Mouse (Mus musculus) testis, adult 2 months (tissue): Measurements from ENCODE around the gene Gm9887. TPM values are rescaled to one million over a fixed set of nuclear protein-coding genes. Genes with fewer than 3 reads are reported as not detected.
"Not testable (repeated sequence)": the region's sequence is repeated elsewhere in the genome, so short reads cannot be mapped to it uniquely, and the experiment has no call there.

ENCODE experiments used
- H3K27ac ChIP-seq: fragments of 200-500 bp; 2 replicates; pipeline ENCODE4 v1.5.1; 2012; ENCODE audit warnings: low read depth, low read length; ENCODE audit not compliant: control insufficient read depth, insufficient read depth
- H3K27me3 ChIP-seq: fragments of 200-500 bp; 2 replicates; pipeline ENCODE4 v1.6.1; 2012; ENCODE audit warnings: mild to moderate bottlenecking, low read length, moderate library complexity; ENCODE audit not compliant: control insufficient read depth, insufficient read depth
- H3K36me3 ChIP-seq: fragments of 200-500 bp; 2 replicates; pipeline ENCODE4 v1.6.1; 2012; ENCODE audit warnings: mild to moderate bottlenecking, low read length; ENCODE audit not compliant: control insufficient read depth, insufficient read depth
- H3K4me1 ChIP-seq: fragments of 200-500 bp; 2 replicates; pipeline ENCODE4 v1.6.1; 2012; ENCODE audit warnings: low read length; ENCODE audit not compliant: control insufficient read depth, insufficient read depth
- H3K4me3 ChIP-seq: fragments of 200-500 bp; 2 replicates; pipeline ENCODE4 v1.5.1; 2012; ENCODE audit warnings: low read depth, mild to moderate bottlenecking, low read length, moderate library complexity, mixed read lengths; ENCODE audit not compliant: control insufficient read depth
- CTCF ChIP-seq: fragments of 200-500 bp; IDR thresholded peaks from 2 replicates; pipeline ENCODE4 v1.5.1; 2012; ENCODE audit warnings: low read depth, mild to moderate bottlenecking, inconsistent platforms, low read length, moderate library complexity; ENCODE audit not compliant: control insufficient read depth, insufficient read depth, insufficient replicate concordance
- POLR2A ChIP-seq: fragments of 200-500 bp; IDR thresholded peaks from 2 replicates; pipeline ENCODE4 v1.6.1; 2012; ENCODE audit warnings: low read depth, mild to moderate bottlenecking, inconsistent platforms, low read length, moderate library complexity; ENCODE audit not compliant: control insufficient read depth
- polyA plus RNA-seq: library from polyadenylated mRNA; depleted of rRNA; stranded (reverse); fragments of >200 nt; gene quantifications from 2 replicates; pipeline ENCODE4 v1.2.3, GENCODE M21; 2012

Gene Gm9887
- polyA plus RNA-seq, 1 experiment, result 26.1 TPM

DNA sequence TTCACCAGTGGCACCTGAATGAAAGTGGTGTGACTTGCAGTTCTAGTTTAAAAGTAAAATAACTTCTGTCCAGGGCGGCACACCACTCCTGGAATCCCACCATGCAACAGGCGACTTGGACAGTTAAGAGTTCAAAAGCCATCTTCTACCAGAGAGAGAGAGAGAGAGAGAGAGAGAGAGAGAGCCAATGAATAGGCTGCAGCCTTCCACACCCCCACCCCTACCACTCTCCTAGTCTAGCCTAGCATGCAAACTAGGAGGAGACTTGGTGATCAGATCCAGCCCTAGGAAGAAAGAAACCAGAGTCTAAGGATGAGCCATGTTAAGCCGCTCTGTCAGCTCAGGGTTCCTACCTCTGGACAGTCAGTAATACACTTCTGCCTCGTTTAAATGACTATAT lies 9.9 kb downstream of the Gm9887 start:
- Histone ChIP-seq H3K4me1 (peaks cover 6% of the 10 kb centered on the region), H3K27me3 (no peaks in the 10 kb centered on the region), H3K27ac (no peak overlapping the region), H3K4me3 (peak overlapping the region; percentile 55), H3K36me3 (no peaks in the 10 kb centered on the region)
- no peak for TF ChIP-seq POLR2A
- TF ChIP-seq CTCF, result no peak

GRCm38 (mm10) chr12:69361919-69362318 lies 10.3 kb downstream of the Gm9887 start:
- H3K27me3 ChIP-seq, result no peaks in the 10 kb centered on the region
- TF ChIP-seq CTCF (no peak), POLR2A (no peak)
- H3K36me3 ChIP-seq, result no peaks in the 10 kb centered on the region
- peak overlapping the region; percentile 83 for H3K27ac ChIP-seq
- peaks cover 6% of the 10 kb centered on the region for H3K4me1 ChIP-seq
- H3K4me3 ChIP-seq, result peak overlapping the region; percentile 92

- not testable (repeated sequence) for H3K36me3 ChIP-seq, H3K4me1 ChIP-seq, H3K27me3 ChIP-seq
- TF ChIP-seq POLR2A, result peak; percentile 62; the same call in 1 of the 2 replicates
- H3K27ac ChIP-seq, result peak overlapping the region; percentile 83
- H3K4me3 ChIP-seq, result peak overlapping the region; percentile 92
Observed at GRCm38 (mm10) chr12:69360997-69361899, 11.0 kb downstream of the Gm9887 start.

DNA sequence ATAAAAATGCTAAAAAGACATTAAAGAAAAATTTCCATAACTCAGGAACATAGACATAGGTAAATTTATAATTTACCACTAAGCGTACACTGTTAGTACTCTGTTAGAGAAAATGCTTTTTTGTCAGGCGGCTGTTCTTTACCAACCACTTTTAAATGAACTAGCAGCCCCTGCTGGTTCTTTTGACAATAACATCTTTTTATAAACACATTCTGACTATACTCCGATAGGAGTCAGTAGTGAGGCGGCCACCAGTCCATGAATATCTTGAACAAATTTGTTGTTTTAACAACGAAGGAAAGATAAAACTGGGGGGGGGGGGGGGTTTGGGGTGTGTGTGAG lies 11.6 kb downstream of the Gm9887 start:
- Histone ChIP-seq H3K27ac (no peak overlapping the region), H3K36me3 (no peaks in the 10 kb centered on the region), H3K27me3 (no peaks in the 10 kb centered on the region), H3K4me1 (peaks cover 4% of the 10 kb centered on the region), H3K4me3 (no peak overlapping the region)
- TF ChIP-seq POLR2A, result no peak
- TF ChIP-seq CTCF, result no peak

DNA sequence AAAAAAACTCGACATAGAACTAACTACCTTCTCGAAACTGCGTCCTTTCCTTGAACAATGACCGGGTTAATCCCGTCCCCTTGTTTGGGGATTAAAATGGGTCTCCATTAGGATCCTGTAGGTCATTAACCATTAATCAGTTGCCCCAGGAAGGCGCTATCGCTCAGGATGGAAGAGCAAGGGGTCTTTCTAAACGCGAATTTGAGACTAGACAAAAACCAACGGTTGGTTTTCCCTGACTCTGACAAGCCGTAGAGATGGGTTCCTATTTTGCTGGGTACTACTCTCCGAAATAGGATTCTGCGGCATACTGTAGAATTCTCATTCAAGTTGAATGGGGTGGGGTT lies 15.0 kb downstream of the Gm9887 start:
- peak overlapping the region; percentile 93 for H3K27ac ChIP-seq
- H3K36me3 ChIP-seq, result no peaks in the 10 kb centered on the region; the same call in 1 of the 2 replicates
- TF ChIP-seq CTCF (no peak), POLR2A (no peak)

DNA sequence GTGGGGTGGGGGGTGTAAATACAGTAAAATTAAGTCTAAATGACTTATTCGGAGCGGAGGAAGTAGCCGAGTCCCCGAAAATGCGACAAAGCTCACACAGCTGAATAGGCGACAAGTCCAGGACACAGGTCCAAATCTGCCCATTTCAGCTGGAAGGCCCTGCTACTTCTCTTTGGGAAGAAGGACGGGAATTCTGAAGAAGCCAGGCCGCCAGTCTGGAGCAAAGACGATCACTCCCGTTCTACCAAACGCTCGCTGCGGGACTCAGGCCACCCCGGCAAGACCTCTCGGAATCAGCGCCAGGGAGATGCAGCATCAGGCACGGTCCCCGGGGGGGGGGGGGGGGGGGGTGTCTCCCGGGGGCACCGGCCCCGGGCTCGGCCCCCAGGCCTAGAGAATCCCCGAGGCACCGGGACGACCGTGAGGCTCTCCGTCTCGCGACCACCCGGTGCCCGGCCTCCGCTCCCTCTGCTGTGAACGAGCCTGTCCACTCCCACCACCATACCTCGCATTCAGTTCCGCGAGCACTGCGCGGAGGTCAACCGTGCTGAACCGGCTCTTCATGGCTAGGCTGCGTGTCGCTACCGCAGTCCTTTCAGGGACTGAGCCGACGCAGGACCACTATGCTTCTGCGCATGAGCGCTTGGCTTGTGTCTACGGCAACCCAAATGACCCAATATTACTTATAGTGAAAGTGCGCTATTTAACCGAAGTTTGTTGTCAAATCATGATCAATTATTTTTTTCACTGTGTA lies 15.5 kb downstream of the Gm9887 start, which contains the start of gene Nemf:
Gene Nemf, minus strand, starts transcription at position 620 of the 754 bp plus-strand sequence.
- Histone ChIP-seq H3K4me3 (peak within 1 kb of the TSS; percentile 99), H3K36me3 (no peaks in the 10 kb centered on the region; the same call in 1 of the 2 replicates), H3K27me3 (no peaks in the 10 kb centered on the region), H3K27ac (peak within 1 kb of the TSS; percentile 93), H3K4me1 (no peaks in the 10 kb centered on the region)
- peak; percentile 98 for TF ChIP-seq POLR2A
- no peak for TF ChIP-seq CTCF

More for the DNA sequence above, 15.0 kb downstream of the Gm9887 start:
- Histone ChIP-seq H3K27me3 (no peaks in the 10 kb centered on the region), H3K4me3 (peak overlapping the region; percentile 99), H3K4me1 (peaks cover under 1% of the 10 kb centered on the region; the same call in 1 of the 2 replicates)

- no peak overlapping the region for H3K27ac ChIP-seq
- peaks cover 2% of the 10 kb centered on the region for H3K36me3 ChIP-seq
- H3K4me1 ChIP-seq, result no peaks in the 10 kb centered on the region
- no peaks in the 10 kb centered on the region for H3K27me3 ChIP-seq
- no peak for TF ChIP-seq POLR2A
- TF ChIP-seq CTCF, result no peak
- H3K4me3 ChIP-seq, result no peak overlapping the region
Observed at GRCm38 (mm10) chr12:69351685-69352084, 20.6 kb downstream of the Gm9887 start.
